Mouse (Mus musculus) heart, adult 11 months (tissue): ENCODE results near the gene Elk3.

Experiments used
- DNase-seq: peaks from one replicate; pipeline ENCODE4 v3.0.0; 2022

The Elk3 gene

DNA sequence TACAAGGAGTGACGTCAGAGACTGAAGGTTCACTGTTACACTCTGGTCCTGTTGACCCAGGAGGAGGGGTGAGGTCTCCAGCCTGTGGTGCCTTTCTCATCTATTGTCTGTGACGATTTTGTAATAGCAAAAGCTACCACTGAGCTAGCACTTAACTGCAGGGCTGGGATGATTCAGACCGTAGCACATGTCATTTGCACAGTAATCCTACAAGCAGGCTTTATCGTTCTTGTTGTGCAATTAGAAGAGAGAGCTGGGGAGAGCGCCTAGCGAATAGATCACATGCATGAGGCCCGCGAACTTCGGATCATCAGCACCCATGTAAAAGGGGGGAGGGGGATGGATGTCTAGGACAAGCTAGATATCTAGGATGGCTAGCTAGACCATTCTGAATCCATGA is 45.1 kb downstream of the Elk3 start:
- peak; percentile 76 for DNase-seq

- DNase-seq: peak; percentile 89
Observed at GRCm38 (mm10) chr10:93264001-93264400, 46.9 kb downstream of the Elk3 start.

GRCm38 (mm10) chr10:93263431-93263830 is 47.5 kb downstream of the Elk3 start:
- DNase-seq: peak; percentile 91

DNA sequence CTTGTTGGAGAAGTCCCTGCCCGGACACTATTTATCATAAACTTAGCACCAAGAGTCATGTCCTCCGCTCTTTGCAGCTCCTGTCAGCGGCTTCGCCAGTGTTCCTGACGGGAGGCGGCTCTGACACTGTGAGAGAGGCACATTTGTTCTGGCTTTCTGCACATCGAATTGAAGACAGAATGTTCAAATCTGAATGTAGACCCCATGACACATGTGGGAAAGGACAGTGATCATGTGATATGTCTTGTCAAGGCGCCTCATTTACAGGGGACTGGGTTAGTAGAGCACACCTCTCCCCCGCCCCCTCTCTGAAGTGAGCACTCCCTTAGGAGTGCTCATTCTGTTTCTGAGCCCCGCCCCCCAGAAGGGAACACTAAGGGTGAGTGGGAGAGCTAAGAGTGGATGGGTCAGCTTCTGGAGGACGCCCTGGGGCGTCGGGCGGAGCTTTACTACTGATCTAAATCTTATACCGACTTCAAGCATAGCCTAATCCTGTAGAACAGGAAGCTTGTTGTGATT is 48.9 kb downstream of the Elk3 start:
- peak; percentile 92 for DNase-seq

GRCm38 (mm10) chr10:93261132-93261980 is 49.6 kb downstream of the Elk3 start:
- DNase-seq: peak; percentile 95

DNA sequence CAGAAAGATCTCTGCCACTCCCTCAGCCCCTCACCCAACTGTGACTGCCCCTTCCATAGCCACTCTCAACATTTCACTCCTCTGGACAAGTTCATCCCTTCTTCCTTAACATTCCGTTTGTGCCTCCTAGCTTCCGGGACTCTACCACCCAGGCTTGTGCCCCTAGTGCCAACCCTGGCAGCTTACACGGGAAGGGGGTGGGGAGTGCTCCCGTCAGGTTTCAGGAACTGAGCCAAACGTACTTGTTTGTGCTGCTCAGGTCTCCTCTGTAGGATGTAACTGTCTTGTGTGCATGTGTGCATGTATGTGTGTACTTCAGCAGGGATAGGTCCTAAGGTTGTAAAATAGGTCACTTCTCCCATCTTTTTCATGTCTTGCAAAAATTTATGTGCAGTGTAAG is 51.1 kb downstream of the Elk3 start:
- peak; percentile 83 for DNase-seq

GRCm38 (mm10) chr10:93255294-93255693 is 55.6 kb downstream of the Elk3 start:
- peak; percentile 86 for DNase-seq

DNA sequence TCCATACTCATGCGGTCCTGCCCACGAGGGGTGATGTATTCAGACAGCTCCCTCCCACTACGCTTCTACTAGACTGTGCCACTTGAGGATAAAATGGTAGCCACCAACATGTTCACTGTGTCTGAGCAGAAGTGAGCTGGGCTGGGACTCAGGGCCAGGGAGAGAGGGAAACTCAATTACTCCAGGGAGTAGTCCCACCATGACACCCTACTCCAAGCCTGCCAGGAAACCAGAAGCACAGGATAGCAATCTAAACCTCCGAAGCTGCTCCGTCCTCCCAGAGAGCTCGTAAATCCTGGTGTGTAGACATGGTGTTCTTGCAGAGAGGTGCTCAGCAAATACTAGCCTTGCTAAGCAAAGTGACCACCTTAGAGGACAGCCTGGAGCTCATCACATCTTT is 57.8 kb downstream of the Elk3 start:
- peak; percentile 74 for DNase-seq

GRCm38 (mm10) chr10:93252661-93253060 is 58.3 kb downstream of the Elk3 start:
- DNase-seq: peak; percentile 84

GRCm38 (mm10) chr10:93251426-93251825 is 59.5 kb downstream of the Elk3 start:
- peak; percentile 71 for DNase-seq

GRCm38 (mm10) chr10:93250436-93251317 is 60.3 kb downstream of the Elk3 start:
- DNase-seq: peak; percentile 83

DNA sequence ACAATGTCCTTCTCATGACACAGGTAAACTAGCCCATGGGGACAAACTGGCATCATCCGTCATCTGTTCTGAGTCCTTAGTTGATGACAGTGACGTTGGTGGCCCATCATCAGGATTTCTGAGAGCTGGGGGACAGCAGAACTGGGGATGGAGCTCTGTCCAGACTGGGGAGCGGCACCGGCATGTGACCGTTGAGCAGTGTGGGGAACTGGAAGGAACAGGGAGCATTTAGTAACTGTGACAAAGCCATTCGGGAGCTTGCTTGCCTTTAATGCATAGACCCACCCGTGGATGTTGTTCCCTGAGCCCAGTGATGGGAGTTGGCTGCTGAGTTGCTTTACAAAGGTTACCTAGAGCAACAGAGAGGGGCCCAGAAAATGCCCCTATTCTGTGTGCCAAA is 61.0 kb downstream of the Elk3 start:
- peak; percentile 80 for DNase-seq

GRCm38 (mm10) chr10:93248416-93248815 is 62.5 kb downstream of the Elk3 start:
- peak; percentile 86 for DNase-seq

DNA sequence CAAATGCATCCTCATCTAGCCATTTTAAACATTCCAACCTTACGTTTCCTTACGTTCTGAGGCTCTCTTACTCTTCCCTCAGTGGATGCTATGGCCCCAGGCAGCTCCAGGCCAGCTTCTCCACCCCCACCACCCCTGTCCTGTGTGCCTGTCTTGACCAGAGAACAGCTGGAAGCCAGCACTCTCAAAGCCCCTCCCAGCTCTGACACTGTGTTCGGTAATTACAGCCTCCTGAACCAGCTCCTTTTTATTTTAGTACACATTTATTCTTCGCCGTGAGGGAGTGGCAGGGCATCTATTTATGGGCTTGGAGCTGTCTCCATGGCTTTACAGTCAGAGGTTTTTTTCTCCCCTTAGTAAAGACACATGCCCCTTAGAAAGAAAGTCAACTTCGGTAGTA is 63.0 kb downstream of the Elk3 start:
- peak; percentile 93 for DNase-seq

GRCm38 (mm10) chr10:93247422-93247821 is 63.5 kb downstream of the Elk3 start:
- DNase-seq: peak; percentile 75

- peak; percentile 68 for DNase-seq
Observed at GRCm38 (mm10) chr10:93246185-93246920, 64.6 kb downstream of the Elk3 start.

DNA sequence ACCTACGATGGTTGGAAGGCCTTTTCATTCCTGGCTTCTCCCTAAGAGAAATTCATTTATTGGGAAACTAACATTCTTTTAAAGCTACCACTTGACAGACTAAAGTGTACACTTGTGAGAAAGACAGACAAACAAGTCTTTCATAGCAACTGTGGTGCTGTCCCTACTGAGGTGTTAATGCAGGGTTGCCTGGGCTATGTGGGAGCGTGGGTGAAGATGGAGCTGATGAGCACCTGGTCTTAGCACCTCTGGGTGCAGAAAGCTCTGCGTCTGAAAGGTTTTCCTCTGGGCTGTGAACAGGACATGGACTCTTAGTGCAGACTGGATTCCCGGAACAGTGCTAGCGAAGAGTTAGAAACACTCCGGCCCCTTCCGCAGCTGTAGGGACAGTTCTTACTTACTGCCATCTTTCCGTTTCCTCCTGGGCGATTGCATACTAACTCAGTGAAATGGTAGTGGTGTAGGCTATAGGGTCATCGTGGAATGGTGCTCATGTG is 66.7 kb downstream of the Elk3 start:
- peak; percentile 60 for DNase-seq

DNA sequence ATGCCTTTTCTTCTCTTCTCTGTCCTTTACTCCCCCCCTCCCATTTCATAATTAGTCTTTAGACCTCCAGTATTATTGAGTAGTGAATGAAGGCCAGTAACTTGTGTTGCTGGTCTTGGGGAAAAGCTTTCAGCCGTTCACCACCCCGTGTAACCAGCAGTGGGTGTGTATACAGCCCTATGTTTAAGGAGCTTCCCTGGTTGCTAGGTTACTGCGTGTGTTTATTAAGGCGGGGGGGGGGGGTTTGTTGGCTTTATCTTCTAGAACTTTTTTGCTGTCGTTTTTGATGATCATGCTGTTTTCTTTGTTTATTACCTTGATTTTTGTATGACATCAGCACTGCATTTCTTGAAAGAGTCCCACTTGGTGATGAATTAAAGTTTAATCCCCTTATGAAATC is 68.1 kb downstream of the Elk3 start:
- no peak for DNase-seq

- DNase-seq: peak; percentile 80
Observed at GRCm38 (mm10) chr10:93242208-93242607, 68.7 kb downstream of the Elk3 start.

DNA sequence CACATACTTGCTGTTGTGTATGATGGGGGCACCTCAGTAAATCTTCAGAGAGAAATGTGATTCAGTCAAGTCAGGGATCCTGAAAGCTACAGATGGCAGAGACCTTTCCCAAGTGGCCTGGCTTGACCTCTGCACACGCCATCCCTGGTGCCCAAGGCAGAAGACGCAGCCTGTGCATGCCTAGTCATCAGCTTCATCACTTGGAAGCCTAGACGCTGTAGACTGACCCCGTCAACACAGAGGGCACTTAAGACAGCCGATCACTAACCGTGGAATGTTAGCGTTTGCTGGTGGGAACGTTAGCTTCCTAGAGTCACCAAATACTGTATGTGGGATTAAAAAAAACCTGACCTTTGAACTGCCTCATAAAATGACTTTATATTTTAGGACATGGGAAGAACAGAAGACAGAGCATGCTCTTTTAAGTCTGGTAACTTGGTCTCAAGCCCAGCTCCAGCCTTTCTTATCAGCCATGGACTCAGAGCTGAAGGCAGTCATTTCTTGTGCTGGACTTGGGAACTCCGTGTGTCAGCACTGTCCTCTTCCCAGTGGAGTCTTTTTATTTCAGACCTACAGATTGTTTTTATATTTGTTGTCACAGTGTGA is 71.6 kb downstream of the Elk3 start:
- peak; percentile 92 for DNase-seq

DNA sequence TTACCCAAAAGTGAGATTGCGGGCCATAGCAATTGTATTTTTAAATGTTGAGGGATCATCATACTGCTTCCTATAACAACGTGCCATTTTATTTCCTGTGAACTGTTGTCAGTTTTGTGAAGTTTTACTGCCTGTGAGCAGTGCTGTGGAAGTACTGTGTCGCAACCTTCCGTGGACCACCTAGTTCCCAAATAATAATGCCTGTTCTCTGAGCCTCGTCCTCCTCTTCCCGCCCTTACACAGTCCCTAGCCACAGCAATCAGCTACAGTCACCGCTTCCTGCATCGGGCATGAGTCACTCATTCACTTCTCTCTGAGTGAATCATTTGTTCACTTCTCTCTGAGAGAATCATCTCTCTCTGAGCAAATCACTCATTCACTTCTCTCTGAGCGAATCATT is 76.2 kb downstream of the Elk3 start:
- peak; percentile 74 for DNase-seq

DNA sequence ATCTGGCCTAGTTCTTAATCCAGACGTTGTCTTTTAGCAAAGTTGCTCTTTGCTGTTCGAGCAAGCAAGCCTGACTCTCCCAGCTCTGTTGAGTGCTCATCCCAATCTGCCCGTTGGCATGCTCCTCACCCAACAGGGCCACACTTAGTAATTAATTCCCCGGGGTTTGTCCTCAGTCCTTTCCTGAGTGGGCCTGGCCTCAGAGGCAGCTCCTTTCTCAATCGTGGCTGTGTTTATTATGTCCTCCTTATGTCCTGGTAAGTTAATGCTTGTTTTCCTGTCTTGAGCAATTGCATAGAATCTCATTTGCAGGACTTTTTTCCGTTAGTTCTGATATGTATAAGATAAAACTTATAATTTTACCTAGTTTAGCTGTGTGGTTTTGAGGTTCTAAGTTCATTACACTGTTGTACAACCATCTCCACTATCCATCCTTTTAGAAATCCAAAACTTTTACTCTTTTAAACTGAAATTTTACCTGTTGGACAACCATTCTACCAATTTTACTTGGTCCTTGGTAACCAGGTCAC is 77.2 kb downstream of the Elk3 start:
- peak; percentile 87 for DNase-seq
